Mouse (Mus musculus): Measurements from ENCODE around the gene Musk. TPM values are rescaled to one million over a fixed set of nuclear protein-coding genes. Genes with fewer than 3 reads are reported as not detected.

Gene Musk
- polyA plus RNA-seq, 1 experiment = 0.32 TPM

DNA sequence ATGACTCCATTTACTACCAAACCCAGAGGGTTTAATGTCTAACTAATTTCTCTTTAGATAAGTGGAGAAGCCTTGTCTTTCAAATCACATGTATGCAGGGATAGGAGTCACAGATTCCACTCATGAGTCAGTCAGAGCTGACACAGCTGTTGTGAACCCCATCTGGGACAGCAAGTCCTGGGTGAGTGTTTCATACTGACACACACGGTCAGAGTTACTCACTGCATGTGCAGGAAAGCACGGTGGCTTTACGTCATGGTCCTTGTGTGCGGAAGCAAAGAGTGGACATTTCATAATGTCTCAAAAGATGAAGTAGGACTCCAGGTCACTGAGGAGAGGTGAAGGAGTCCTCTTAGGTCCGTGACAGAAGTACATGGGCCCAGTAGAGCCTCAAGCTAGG lies 3.0 kb downstream of the Musk start:
- Histone ChIP-seq H3K4me1 (ENCODE audit: control insufficient read depth, insufficient read depth, insufficient read length, low read length) (no peaks in the 10 kb centered on the region), H3K4me3 (ENCODE audit: insufficient read depth, low read depth, low read length) (no peak overlapping the region), H3K27ac (replicated peaks; ENCODE audit: low read depth, low read length) (no peak overlapping the region)

DNA sequence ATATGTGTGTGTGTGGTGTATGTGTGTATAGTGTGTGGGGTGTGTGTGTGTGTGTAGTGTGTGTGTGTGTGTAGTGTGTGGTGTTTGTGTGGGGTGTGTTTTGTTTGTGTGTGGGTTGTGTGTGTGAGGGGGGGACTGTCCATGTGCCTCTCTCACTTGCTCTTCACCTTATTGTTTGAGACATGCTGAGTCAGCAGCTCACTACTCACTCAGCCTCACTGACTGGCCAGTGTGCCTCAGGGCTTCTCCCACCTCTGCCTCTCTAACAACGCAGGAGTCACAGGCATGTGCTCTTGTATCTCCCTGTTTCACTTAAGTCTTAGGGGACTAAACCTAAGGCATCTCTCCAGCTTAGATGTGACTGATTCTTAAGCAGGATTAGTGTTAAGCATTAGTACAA lies 6.1 kb downstream of the Musk start:
- no peaks in the 10 kb centered on the region for H3K4me1 ChIP-seq (ENCODE audit: control insufficient read depth, insufficient read depth, insufficient read length, low read length)
- no peak overlapping the region for H3K27ac ChIP-seq (replicated peaks; ENCODE audit: low read depth, low read length)
- no peak overlapping the region for H3K4me3 ChIP-seq (ENCODE audit: insufficient read depth, low read depth, low read length)

DNA sequence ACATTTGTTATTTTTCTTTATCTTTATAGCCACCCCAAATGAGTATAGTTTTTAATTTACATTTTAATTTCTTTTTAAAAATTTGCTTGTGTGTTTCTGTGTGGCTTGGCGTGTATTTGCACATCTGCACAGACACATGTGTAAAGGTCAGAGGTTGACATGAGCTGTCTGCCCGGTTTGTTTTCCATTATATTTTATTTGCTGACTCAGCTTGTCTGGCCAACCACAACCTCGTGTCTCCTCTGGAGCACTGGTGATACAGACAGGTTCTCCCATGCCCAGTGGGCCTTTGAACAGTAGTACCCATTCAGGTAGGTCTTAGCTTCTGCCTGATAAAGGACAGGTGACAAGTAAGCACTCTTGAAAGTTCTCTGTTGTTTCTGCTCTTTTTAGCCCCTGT lies 7.3 kb downstream of the Musk start:
- no peaks in the 10 kb centered on the region for H3K4me1 ChIP-seq (ENCODE audit: control insufficient read depth, insufficient read depth, insufficient read length, low read length)
- no peak overlapping the region for H3K27ac ChIP-seq (replicated peaks; ENCODE audit: low read depth, low read length)
- H3K4me3 ChIP-seq (ENCODE audit: insufficient read depth, low read depth, low read length) = no peak overlapping the region

DNA sequence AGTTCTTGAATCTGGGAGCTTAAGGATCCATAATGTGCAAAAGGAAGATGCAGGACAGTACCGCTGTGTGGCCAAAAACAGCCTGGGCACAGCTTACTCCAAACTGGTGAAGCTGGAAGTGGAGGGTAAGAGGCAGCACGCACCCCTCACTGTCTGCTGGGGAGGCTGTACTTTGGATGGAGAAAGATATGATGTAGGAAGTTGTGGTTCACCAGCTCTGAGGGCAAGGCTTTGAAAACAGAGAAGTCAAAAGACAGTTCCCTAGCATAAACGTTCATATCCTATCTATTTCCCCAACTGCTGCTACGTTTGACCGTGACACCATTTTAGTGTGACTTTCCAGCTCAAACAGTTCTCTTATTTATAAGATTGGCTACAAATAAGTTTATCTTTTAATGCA lies 18.1 kb downstream of the Musk start:
- Histone ChIP-seq H3K27ac (replicated peaks; ENCODE audit: low read depth, low read length) (no peak overlapping the region), H3K4me3 (ENCODE audit: insufficient read depth, low read depth, low read length) (no peak overlapping the region), H3K4me1 (ENCODE audit: control insufficient read depth, insufficient read depth, insufficient read length, low read length) (no peaks in the 10 kb centered on the region)

DNA sequence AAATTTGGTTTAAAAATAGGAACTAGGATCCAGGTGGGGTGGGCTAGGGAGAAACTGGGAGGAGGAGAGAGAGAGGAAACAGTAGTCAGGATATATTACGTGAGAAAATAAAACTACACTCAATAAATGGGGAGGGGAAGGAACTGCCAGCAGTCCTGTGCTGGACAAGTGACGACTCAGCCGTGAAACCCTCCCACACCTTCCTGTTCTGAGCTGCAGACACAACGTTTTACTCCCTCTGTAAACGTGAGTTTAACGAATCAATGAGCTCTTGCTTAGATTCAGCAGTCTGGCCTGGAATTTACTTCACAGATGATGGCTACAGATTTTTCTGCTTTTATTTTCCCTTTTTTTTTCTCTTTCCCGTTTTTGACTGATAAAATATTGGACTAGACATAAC lies 18.8 kb downstream of the Musk start:
- H3K4me3 ChIP-seq (ENCODE audit: insufficient read depth, low read depth, low read length) = no peak overlapping the region
- no peak overlapping the region for H3K27ac ChIP-seq (replicated peaks; ENCODE audit: low read depth, low read length)
- H3K4me1 ChIP-seq (ENCODE audit: control insufficient read depth, insufficient read depth, insufficient read length, low read length) = no peaks in the 10 kb centered on the region

DNA sequence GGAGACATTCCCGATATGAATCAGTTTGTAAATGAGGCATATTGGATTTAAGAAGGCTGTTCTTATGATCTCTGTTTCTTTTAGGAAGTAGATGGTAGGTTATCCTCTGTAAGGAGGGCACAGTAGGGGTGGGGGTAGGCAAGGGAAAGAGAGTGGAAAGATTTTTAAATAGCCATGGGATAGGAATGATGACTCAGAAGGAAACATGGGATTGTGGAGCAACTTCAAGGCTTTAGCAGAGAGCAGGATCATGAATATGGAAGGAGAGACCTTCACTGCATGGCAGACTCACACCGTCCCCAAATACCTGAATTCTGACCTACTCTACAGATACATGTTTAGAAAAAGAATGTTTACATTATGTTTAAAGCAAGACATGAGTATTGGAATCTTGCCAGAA lies 21.7 kb downstream of the Musk start:
- Histone ChIP-seq H3K4me3 (ENCODE audit: insufficient read depth, low read depth, low read length) (no peak overlapping the region), H3K4me1 (ENCODE audit: control insufficient read depth, insufficient read depth, insufficient read length, low read length) (no peaks in the 10 kb centered on the region), H3K27ac (replicated peaks; ENCODE audit: low read depth, low read length) (no peak overlapping the region)

DNA sequence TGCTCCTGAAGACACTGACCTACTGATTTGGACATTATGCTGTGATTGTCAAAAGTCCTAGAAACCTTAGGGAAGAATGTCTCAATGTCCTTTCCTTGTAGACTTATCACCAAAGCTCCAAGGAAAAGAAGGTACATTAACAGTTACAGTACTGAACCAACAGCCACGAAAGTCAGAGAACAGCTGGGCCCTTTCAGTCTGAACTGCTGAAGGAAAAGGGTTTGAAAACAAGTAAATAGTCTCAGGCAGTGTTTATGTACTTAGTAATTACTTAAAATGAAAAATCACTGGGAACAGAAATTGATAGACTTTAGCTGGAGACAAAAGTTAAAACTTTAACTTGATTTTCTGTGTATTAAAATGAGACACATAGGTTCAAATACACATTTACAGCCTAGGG lies 27.6 kb downstream of the Musk start:
- H3K4me3 ChIP-seq (ENCODE audit: insufficient read depth, low read depth, low read length) = no peak overlapping the region
- H3K4me1 ChIP-seq (ENCODE audit: control insufficient read depth, insufficient read depth, insufficient read length, low read length) = no peaks in the 10 kb centered on the region
- H3K27ac ChIP-seq (replicated peaks; ENCODE audit: low read depth, low read length) = no peak overlapping the region

DNA sequence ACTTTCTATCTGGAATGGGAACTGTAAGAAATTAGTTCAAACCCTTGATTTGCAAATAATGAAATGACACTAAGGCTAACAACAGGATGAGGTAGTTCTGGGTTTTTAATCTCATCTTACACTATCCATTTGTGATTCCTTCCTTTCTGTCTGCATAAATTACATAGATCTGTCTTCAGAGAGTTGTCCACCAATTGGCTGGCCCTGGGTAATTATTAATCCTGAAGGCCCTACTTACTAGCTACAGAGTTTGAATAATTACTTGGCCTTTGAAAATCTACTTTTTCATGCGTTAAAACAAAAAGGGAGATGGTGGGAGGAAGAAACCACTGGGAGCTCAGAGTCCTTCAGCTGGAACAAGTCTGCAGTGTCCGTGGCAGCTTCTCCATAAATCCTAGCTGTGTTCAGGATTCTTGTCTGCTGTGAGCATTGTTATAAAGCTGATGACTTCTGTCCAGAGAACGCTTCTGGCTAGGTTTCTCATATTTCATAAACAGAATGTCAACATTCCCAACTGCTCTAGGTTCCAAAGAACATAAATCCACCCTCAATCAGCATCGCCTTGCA lies 29.3 kb downstream of the Musk start:
- Histone ChIP-seq H3K4me1 (ENCODE audit: control insufficient read depth, insufficient read depth, insufficient read length, low read length) (no peaks in the 10 kb centered on the region), H3K4me3 (ENCODE audit: insufficient read depth, low read depth, low read length) (no peak overlapping the region), H3K27ac (replicated peaks; ENCODE audit: low read depth, low read length) (no peak overlapping the region)

DNA sequence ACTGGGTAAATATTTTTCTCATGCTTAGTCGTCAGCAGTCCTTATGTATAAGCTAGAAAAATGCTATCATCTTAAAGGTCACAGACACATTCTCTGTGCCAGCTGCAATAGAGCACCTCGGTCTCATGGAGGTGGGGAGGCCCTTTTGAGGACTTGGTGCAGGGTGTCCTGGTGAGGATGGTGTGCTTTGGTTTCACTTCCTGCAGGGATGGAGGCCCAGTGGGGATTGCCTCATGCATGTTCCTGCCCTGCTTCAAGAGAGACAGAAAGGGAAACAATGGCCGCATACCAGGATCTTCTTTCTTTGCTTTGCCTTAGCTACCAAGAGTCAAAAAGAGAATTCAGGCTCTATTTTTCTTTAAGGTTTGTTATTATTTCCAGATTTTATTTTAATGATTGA lies 31.8 kb downstream of the Musk start:
- Histone ChIP-seq H3K27ac (replicated peaks; ENCODE audit: low read depth, low read length) (no peak overlapping the region), H3K4me3 (ENCODE audit: insufficient read depth, low read depth, low read length) (no peak overlapping the region), H3K4me1 (ENCODE audit: control insufficient read depth, insufficient read depth, insufficient read length, low read length) (no peaks in the 10 kb centered on the region)

DNA sequence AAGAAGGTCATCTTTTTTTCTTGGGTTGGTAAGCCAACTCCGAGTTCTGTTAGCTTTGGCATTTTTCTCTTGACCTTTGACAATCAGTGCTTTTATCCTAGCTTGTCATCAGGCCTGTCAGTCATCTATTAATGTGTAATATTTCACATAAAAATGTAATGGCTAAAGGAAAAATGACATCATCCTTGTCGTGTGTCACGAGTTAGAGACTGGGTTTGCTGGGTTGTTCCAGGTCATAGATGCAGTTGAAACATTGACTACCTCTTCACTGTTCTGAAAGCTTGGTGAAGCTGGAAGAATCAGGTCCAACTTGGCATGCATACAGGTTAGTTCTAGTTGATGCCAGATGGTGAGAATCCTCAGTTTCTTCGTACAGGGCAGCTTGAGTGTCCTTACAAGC lies 34.5 kb downstream of the Musk start:
- Histone ChIP-seq H3K27ac (replicated peaks; ENCODE audit: low read depth, low read length) (no peak overlapping the region), H3K4me1 (ENCODE audit: control insufficient read depth, insufficient read depth, insufficient read length, low read length) (no peaks in the 10 kb centered on the region), H3K4me3 (ENCODE audit: insufficient read depth, low read depth, low read length) (no peak overlapping the region)

DNA sequence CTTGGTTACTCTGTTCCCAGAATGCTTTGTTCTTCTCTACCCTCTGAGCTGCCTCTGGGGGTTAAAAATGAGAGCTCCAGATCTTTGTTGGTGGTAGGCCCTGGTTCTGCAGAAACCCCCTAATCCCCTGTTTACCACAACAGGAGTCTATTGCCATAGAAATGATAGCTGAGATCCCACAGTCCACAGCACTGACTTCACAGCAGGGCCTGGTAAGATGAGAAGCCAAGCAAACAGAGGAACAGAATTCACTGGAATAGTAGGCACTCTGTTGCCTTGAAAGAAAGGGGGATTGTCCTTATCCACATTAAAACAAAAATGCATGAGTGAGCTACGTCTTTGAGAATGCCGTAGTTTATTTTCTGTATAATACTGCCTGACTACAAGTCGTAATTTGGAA lies 41.0 kb downstream of the Musk start:
- no peak overlapping the region for H3K4me3 ChIP-seq (ENCODE audit: insufficient read depth, low read depth, low read length)
- no peaks in the 10 kb centered on the region; the same call in 1 of the 2 replicates for H3K4me1 ChIP-seq (ENCODE audit: control insufficient read depth, insufficient read depth, insufficient read length, low read length)
- H3K27ac ChIP-seq (replicated peaks; ENCODE audit: low read depth, low read length) = no peak overlapping the region

DNA sequence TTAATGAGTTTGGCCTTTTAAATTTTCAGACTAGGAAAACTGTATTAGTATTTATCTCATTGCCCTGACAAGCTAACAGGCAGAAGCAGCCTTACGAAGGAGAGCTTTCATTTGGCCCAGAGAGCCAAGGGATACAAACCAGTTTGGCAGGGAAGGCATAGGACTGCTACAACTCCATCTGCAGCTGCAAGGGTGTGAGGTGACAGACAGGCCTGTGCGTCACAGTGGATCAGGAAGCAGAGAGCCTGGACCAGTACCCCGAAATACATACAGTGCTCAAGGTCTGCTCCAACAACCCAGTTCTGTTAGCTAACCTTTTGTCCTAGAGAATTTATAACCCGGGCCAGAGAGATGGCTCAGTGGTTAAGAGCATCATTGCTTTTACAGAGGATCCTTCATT lies 42.5 kb downstream of the Musk start:
- no peaks in the 10 kb centered on the region; the same call in 1 of the 2 replicates for H3K4me1 ChIP-seq (ENCODE audit: control insufficient read depth, insufficient read depth, insufficient read length, low read length)

DNA sequence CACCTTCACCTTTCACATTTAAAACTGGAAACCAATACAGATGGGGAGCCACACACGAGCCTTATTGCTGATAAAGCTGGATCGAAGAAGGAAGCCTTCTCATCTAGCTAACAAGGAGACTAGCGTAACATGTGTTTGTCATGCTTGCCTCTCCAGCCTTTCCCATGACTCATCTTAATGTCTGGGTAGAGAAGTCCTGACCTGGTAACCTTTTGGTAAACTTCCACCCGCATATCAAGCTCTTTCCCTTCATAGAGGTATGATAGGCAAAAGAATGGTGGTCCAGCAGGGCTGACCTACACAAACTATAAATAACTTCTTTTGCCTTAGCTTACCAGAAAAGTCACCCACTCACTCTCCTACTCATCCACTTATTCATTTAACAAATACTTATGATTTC lies 44.3 kb downstream of the Musk start:
- Histone ChIP-seq H3K27ac (replicated peaks; ENCODE audit: low read depth, low read length) (no peak overlapping the region), H3K4me1 (ENCODE audit: control insufficient read depth, insufficient read depth, insufficient read length, low read length) (no peaks in the 10 kb centered on the region; the same call in 1 of the 2 replicates), H3K4me3 (ENCODE audit: insufficient read depth, low read depth, low read length) (no peak overlapping the region)

More for the DNA sequence above, 42.5 kb downstream of the Musk start:
- no peak overlapping the region for H3K27ac ChIP-seq (replicated peaks; ENCODE audit: low read depth, low read length)
- no peak overlapping the region for H3K4me3 ChIP-seq (ENCODE audit: insufficient read depth, low read depth, low read length)

DNA sequence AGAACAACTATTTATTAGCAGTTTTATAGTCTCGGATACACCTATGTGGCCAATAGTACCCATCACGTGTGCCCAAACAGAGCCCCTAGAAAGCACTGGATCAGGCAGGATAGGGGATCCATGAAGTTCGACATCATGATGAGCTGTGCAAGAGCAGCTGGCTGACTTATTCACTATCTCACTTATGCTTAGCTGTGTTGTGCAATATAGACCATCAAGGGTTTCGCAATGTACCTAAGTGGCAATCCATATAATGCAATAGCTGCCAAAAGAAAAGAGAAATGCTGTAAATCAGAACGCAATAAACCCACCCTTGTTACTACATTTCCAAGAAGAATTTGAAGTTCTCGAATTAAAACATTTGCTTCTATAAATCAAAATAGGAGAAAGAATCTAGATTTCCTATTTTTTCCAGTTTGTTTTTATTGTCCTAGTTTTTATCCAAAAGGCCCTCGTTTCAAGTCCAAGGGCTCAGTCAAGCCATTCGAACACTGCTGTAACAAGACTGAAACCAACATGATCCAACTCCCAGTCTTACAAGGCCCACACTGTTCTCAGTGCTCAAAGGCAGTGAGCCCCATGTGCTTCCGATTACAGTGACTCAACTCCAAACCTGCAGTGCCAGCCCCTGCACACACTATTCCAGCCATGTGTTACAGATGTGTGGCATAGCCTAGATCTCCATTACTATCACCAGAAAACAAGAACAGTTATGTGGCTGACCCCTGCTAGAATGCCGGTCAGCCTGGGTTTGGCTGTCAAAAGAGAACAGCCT lies 45.3 kb downstream of the Musk start:
- H3K4me1 ChIP-seq (ENCODE audit: control insufficient read depth, insufficient read depth, insufficient read length, low read length) = no peaks in the 10 kb centered on the region; the same call in 1 of the 2 replicates
- no peak overlapping the region for H3K4me3 ChIP-seq (ENCODE audit: insufficient read depth, low read depth, low read length)
- H3K27ac ChIP-seq (replicated peaks; ENCODE audit: low read depth, low read length) = peak overlapping the region; percentile 34; the same call in 1 of the 2 replicates

DNA sequence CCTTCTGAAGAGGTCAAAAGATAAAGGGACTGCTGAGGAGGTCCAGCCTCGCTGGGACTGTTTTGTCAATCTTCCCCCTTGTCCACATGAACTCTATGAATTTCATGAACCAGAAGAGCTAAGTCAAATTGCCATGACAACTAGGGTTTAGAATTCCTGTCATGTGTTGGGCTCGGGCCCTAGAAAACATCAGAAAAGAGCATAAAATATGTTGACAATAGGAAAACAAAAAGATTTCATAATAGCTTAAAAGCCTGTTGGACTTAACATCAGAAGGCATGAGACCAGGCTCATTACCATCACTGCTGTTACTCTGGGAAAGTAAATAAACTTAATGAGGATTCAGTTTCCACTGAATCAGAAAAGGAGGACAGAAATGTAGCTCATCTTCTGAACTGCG lies 46.6 kb downstream of the Musk start:
- Histone ChIP-seq H3K4me3 (ENCODE audit: insufficient read depth, low read depth, low read length) (no peak overlapping the region), H3K27ac (replicated peaks; ENCODE audit: low read depth, low read length) (no peak overlapping the region)

DNA sequence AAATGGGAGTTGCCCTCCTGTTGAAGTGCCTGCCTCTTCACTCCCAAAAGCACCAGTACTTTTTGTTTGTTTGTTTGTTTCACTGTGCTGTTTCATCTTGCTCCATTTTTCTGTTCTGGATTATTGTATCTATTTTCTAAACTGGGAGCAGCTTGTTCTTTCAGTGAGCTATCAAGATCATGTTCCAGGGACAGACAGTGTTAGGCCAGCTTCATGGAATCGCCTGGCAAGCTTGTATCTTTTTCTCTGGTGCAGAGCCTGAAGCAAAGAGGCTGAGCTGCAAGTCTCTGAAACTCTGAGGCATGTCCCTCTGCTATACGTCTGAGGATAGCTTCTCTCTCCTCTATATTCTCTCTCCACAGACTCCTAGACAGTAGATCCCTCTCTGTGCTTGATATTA lies 50.5 kb downstream of the Musk start:
- H3K27ac ChIP-seq (replicated peaks; ENCODE audit: low read depth, low read length) = no peak overlapping the region
- no peak overlapping the region for H3K4me3 ChIP-seq (ENCODE audit: insufficient read depth, low read depth, low read length)
- H3K4me1 ChIP-seq (ENCODE audit: control insufficient read depth, insufficient read depth, insufficient read length, low read length) = no peaks in the 10 kb centered on the region

More for the DNA sequence above, 46.6 kb downstream of the Musk start:
- no peaks in the 10 kb centered on the region; the same call in 1 of the 2 replicates for H3K4me1 ChIP-seq (ENCODE audit: control insufficient read depth, insufficient read depth, insufficient read length, low read length)
